In the genomic region with DNA sequence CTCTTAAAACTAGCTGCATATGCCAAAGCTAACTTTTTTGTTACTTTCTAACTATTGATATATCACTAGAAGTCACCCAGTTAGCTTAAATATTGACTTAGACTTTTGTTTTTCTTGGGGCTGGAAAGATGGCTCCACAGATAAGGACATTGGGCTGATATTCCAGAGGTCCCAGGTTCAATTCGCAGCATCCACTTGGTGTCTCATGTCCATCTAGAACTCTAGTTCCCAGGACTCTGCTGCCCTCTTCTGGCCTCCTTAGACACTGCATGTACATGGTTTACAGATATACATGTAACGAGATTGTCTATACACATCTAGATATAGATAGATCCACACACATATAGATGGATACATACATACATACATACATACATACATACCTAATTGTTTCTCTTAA, we compare ENCODE assay signal across 10 mouse cellular contexts. TPM values are rescaled to one million over a fixed set of nuclear protein-coding genes. Genes with fewer than 3 reads are reported as not detected.
DNase-seq lines count a peak whose midpoint lies in the region; ATAC-seq and TF ChIP-seq lines count a peak whose summit lies in the region.
"Had no signal": no experiment of that assay in that cellular context is flagged by ENCODE, and none has a peak within 500 bp of the region (broad histone marks: within the 10 kb centered on the region; RNA-seq: fewer than 3 reads in every experiment).

No protein-coding gene starts in this region.

- no peak overlapping the region for H3K4me3 ChIP-seq in hindbrain, embryonic 11.5 days (ENCODE audit: low read depth, low read length)
- no peak overlapping the region for H3K4me3 ChIP-seq in hindbrain, embryonic 14.5 days (replicated peaks; ENCODE audit: low read length)
- H3K4me3 ChIP-seq in small intestine, adult 2 months (ENCODE audit: low read depth, low read length) = no peak overlapping the region
- H3K4me3 ChIP-seq: limb, embryonic 13.5 days; stomach, embryonic 15.5 days had no signal

- no peak overlapping the region for H3K4me2 ChIP-seq in hindbrain, embryonic 11.5 days (replicated peaks; ENCODE audit: low read depth, low read length)
- H3K4me2 ChIP-seq in hindbrain, embryonic 14.5 days (replicated peaks) = no peak overlapping the region
- H3K4me2 ChIP-seq: limb, embryonic 13.5 days; stomach, embryonic 15.5 days had no signal

- TF ChIP-seq CTCF in small intestine, adult 2 months (IDR thresholded peaks at IDR 0.05; ENCODE audit: extremely low read depth, insufficient read length, insufficient replicate concordance, low read depth, low read length) = peak; percentile 52; the same call in 1 of the 2 replicates

- no peaks in the 10 kb centered on the region for H3K27me3 ChIP-seq in hindbrain, embryonic 11.5 days (ENCODE audit: control insufficient read depth, insufficient read depth, low read length)
- H3K27me3 ChIP-seq in hindbrain, embryonic 14.5 days (ENCODE audit: control insufficient read depth, insufficient read depth, low read length) = no peaks in the 10 kb centered on the region
- H3K27me3 ChIP-seq in small intestine, adult 2 months (ENCODE audit: control insufficient read depth, insufficient read depth, low read length) = no peaks in the 10 kb centered on the region
- H3K27me3 ChIP-seq: limb, embryonic 13.5 days; stomach, embryonic 15.5 days had no signal

- no peaks in the 10 kb centered on the region for H3K36me3 ChIP-seq in hindbrain, embryonic 11.5 days (ENCODE audit: control insufficient read depth, insufficient read depth, low read length)
- H3K36me3 ChIP-seq in hindbrain, embryonic 14.5 days (replicated peaks; ENCODE audit: control insufficient read depth, insufficient read depth) = no peaks in the 10 kb centered on the region
- peaks cover 3% of the 10 kb centered on the region; the same call in 1 of the 2 replicates for H3K36me3 ChIP-seq in small intestine, adult 2 months (ENCODE audit: control insufficient read depth, insufficient read depth, low read length)

- no peak for TF ChIP-seq POLR2A in small intestine, adult 2 months (IDR thresholded peaks at IDR 0.05; ENCODE audit: low read depth, low read length)

- WGBS in hindbrain, embryonic 11.5 days = 63% methylated on average over 2 of the region's 2 CpGs
- 76% methylated on average over 2 of the region's 2 CpGs for WGBS in hindbrain, embryonic 14.5 days
- 70% methylated on average over 2 of the region's 2 CpGs for WGBS in small intestine, adult 2 months

- H3K9me3 ChIP-seq in hindbrain, embryonic 11.5 days (ENCODE audit: control insufficient read depth, low read length) = no peaks in the 10 kb centered on the region
- no peaks in the 10 kb centered on the region for H3K9me3 ChIP-seq in hindbrain, embryonic 14.5 days (ENCODE audit: control insufficient read depth, low read length)
- H3K9me3 ChIP-seq: limb, embryonic 13.5 days; stomach, embryonic 15.5 days had no signal

- no peak overlapping the region for H3K9ac ChIP-seq in hindbrain, embryonic 11.5 days (ENCODE audit: low read depth, low read length)
- H3K9ac ChIP-seq in hindbrain, embryonic 14.5 days = no peak overlapping the region
- H3K9ac ChIP-seq: limb, embryonic 13.5 days; stomach, embryonic 15.5 days had no signal

- H3K4me1 ChIP-seq in hindbrain, embryonic 11.5 days (replicated peaks; ENCODE audit: control insufficient read depth, insufficient read depth, low read length) = no peaks in the 10 kb centered on the region
- H3K4me1 ChIP-seq in hindbrain, embryonic 14.5 days (replicated peaks; ENCODE audit: control insufficient read depth, insufficient read depth, low read length) = peaks cover 14% of the 10 kb centered on the region; the same call in 1 of the 2 replicates
- no peaks in the 10 kb centered on the region for H3K4me1 ChIP-seq in small intestine, adult 2 months (ENCODE audit: control insufficient read depth, insufficient read depth, insufficient read length, low read length)

- ATAC-seq in hindbrain, embryonic 11.5 days (ENCODE audit: low FRiP score) = no peak
- no peak for ATAC-seq in hindbrain, embryonic 14.5 days (ENCODE audit: low FRiP score)

- no peak overlapping the region for H3K27ac ChIP-seq in hindbrain, embryonic 11.5 days (ENCODE audit: low read depth, low read length)
- no peak overlapping the region for H3K27ac ChIP-seq in hindbrain, embryonic 14.5 days
- H3K27ac ChIP-seq in small intestine, adult 2 months (ENCODE audit: insufficient read depth, low read depth, low read length) = no peak overlapping the region
- H3K27ac ChIP-seq: limb, embryonic 13.5 days; stomach, embryonic 15.5 days had no signal

- DNase-seq in hindbrain, embryonic 11.5 days (ENCODE audit: low spot score) = peak; percentile 60
- DNase-seq in hindbrain, embryonic 14.5 days (ENCODE audit: low spot score) = no peak
- DNase-seq in 416B (ENCODE audit: low read depth) = peak; percentile 72
- DNase-seq in MEL-GATA-1-ER (ENCODE audit: extremely low read depth, low read depth) = peak; percentile 60
- peak; percentile 62 to 63 for DNase-seq in cerebellum, postnatal 10 days
- peak; percentile 52 for DNase-seq in kidney, postnatal 14 days
- no peak for DNase-seq in layer of hippocampus, adult 9-11 months

RNA-seq across cellular contexts. Expression of a gene that starts 4.4 kb away (rescaled TPM):
- 14.8 and 17.8 TPM in 2 replicates for polyA plus RNA-seq in hindbrain, embryonic 11.5 days (2014; fragmentation: Nextera tagmentation; extraction: Ambion mirVana)
- 13.6 and 14.1 TPM in 2 replicates for polyA plus RNA-seq in hindbrain, embryonic 14.5 days (2014; fragmentation: Nextera tagmentation; extraction: Ambion mirVana)
- polyA plus RNA-seq in small intestine, adult 2 months (2012; rRNA removed) = 1.5 and 1.6 TPM in 2 replicates

Comparison
In these comparisons a context has a peak if more than half of its experiments do, and no peak if none do; other contexts are left out.
1. DNase-seq: peak in hindbrain, embryonic 11.5 days (single experiment), 416B (single experiment), MEL-GATA-1-ER (single experiment), cerebellum, postnatal 10 days (2 of 2) and kidney, postnatal 14 days (single experiment); none in hindbrain, embryonic 14.5 days (single experiment) and layer of hippocampus, adult 9-11 months (single experiment).